Mouse (Mus musculus) cerebellum, postnatal 25 days (tissue): ENCODE data around the gene Fkbp6.
A peak's percentile ranks its signal among the peaks of the same experiment; 100 is the strongest.

Experiments
- DNase-seq, 2 experiments: peaks; one replicate each; pipeline ENCODE4 v3.0.0; 2021; ENCODE audit warnings: mixed read lengths in 2 of 2

Fkbp6 gene

DNA sequence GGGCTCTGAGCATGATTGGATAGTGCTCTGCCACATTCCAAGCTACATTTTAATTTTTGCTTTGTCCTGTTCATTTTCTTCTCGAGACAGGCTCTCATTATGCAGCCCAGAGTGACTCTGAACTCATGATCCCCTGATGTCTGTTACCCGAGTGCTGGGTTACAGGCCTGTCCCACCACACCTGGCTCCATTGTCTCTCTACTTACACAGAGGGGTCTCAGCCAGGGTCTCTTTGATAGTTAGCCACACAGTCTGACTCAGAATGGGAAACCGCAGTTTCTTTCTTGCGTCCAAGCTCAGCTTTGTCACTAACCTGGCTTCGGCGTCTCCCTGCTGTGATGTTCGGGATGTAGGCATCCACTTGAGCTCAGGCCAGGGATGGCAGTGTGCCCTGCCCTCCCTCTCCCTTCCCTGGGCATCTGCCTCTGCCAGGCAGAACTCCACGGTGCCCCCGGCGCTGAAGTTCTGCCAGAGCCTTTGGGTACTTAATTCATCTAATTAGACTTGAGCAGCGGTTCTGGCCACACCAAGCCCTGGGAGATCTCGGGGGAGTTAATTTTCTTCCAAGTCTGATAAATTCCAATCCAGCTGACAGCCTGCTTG lies 78.2 kb downstream of the Fkbp6 start:
- DNase-seq: peak; percentile 74 to 83

- no peak for DNase-seq
These were observed 79.5 kb downstream of the Fkbp6 start for GRCm38 (mm10) chr5:135270361-135270760.

- DNase-seq: no peak
These were observed 80.4 kb downstream of the Fkbp6 start for GRCm38 (mm10) chr5:135269451-135269850.

DNA sequence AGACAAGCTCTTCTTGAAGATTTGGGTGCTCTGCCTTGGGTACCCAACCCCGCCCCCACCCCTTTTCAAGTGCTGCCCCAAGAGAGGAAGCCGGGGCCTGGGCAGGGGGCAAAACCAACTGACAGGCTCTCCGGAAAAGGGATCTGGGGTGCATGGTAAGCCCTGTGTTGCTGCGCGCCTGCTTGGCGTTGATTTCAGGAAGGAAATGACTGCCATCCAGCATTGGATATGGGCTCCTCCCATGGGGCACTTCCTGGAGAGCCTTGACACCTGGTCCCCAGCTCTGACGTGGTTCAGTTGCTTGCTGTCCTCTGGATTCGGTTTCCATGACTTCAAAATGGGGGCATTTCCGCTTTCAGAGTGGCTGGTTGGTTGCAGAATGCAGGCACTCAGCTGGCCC lies 85.3 kb downstream of the Fkbp6 start:
- DNase-seq: no peak

GRCm38 (mm10) chr5:135263866-135264503 lies 85.9 kb downstream of the Fkbp6 start:
- DNase-seq: peak; percentile 16 to 27

- DNase-seq: peak; percentile 11 to 24
These were observed 91.3 kb downstream of the Fkbp6 start for GRCm38 (mm10) chr5:135258280-135259150.

DNA sequence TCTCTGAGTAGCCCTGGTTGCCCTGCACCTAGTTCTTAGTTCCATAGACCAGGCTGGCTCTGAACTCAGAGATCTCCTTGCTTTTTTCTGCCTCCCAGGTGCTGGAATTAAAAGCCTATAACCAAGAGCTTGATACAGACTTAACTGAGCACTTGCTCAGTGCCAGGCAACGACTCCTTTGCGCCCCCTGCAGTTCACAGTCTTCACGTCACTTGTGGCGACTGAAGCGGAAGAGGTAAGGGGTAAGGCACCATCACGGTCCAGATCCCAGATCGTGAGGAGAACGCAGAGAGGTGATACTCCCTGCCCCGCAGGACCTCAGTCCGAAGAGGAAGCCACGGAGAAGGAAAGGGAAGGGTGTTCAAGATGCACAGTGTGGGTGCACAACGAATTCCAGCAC lies 92.3 kb downstream of the Fkbp6 start:
- peak in 1 of 2 experiments; percentile 32 for DNase-seq

GRCm38 (mm10) chr5:135256166-135256565 lies 93.7 kb downstream of the Fkbp6 start:
- DNase-seq: no peak

GRCm38 (mm10) chr5:135253741-135254401 lies 96.0 kb downstream of the Fkbp6 start:
- DNase-seq: no peak

GRCm38 (mm10) chr5:135251079-135251454 lies 98.8 kb downstream of the Fkbp6 start, which contains the start of gene Fzd9:
Gene Fzd9, minus strand, starts transcription at chr5:135251230.
- peak; percentile 72 to 84 for DNase-seq

GRCm38 (mm10) chr5:135250186-135251078 lies 99.4 kb downstream of the Fkbp6 start:
- DNase-seq: peak in 1 of 2 experiments; percentile 21

DNA sequence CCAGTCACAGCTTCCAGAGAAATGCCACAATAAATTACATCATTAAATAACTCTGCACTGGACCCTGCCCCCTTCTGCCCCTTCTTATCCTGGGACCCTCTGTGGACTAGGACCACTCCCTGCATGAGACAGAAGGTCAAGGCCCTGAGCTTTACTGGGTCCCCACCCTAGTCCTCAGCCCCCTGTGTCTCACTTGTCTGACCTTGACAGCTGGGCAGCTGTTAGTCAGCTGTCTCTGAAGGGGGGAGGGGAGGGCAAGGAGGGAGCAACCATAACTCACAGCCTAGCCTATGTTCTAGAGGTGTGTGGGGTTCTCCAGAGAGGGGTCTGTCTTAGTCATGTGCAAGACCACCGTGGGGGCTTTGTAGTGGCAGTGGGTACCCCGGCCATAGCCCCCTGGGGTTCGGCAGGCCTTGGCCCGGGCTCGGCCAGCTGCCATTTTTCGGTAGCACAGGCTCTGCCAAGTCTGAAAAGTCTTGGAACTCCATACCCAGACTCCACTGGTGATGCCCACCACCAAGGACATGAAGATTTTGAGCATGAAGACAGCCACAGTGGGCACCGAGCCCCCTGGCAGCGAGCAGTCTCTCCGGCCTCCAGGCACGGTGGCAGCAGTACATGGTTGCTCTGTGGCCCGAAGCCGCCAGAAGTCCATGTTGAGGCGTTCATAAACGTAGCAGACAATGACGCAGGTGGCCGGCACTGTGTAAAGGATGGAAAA lies 100.7 kb downstream of the Fkbp6 start:
- DNase-seq: no peak

GRCm38 (mm10) chr5:135247337-135247736 lies 102.5 kb downstream of the Fkbp6 start:
- DNase-seq: no peak

DNA sequence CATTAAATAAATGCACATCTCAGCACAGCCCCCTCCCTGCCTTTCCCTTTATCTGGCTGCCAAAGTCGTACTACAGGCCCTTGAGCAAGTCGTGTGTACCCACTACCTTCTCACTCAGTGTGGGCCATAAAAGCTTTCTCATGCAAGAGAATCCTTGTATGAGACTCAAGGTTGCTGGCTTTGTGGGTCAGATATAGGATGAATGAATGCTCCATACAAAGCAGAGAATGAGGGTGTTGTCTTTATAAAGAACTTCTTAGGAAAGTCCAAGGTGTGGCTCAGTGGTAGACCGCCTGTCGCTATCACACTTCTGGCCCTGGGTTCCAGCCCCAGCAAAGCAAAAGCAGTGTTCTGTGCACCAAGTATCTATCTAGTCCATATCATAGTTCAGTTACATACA lies 103.3 kb downstream of the Fkbp6 start:
- DNase-seq: no peak

- DNase-seq: peak; percentile 53 to 59
These were observed 106.7 kb downstream of the Fkbp6 start for GRCm38 (mm10) chr5:135243166-135243565.

DNA sequence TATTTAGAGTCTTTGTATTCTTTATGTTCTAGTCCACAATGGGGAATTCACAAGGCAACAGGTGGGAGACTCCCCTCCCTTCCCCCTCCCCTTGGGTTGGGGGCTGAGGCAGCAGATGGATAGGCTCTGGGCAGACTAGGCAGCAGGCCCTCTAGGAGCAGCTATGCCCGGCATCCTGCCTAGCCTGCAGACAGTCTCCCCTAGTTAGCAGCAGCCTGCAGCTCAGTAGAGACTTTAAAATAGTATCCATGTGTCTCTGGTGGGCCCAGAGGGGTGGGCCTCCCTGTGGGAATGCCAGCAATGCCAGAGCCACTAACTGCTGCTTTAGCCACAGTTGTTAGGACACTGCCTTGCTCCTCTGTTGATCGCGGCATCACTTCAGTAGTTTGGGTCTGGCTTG lies 107.2 kb downstream of the Fkbp6 start:
- peak in 1 of 2 experiments; percentile 18 for DNase-seq

GRCm38 (mm10) chr5:135242136-135242535 lies 107.7 kb downstream of the Fkbp6 start:
- no peak for DNase-seq
